Mouse (Mus musculus): ENCODE results near the gene Gm853. TPM values are rescaled to one million over a fixed set of nuclear protein-coding genes. Genes with fewer than 3 reads are reported as not detected.

The Gm853 gene
- polyA plus RNA-seq, 1 experiment from 2014 or later: not detected

DNA sequence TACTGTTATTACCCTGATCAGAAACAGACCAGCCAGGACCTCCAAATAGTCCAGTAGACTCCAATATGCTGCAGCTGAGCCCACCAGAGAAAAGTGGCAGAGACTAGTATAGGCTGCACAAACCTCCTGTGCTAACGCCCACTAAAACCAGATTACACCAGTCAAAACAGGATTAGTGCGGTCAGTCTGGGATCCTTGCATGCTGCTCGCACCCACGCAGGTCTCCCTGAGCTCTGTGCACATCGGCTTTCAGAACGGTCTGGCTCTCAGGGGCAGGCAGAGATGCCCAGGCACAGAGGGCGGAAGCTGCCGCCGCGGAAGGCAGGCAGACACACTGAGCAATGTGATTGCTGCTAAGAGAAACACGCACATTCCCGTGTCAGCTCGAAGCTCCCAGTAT lies 39.2 kb downstream of the Gm853 start:
- Histone ChIP-seq H3K27me3 (ENCODE audit: control insufficient read depth, insufficient read depth, low read depth, low read length) (no peaks in the 10 kb centered on the region), H3K9me3 (ENCODE audit: control insufficient read depth, low read length) (no peaks in the 10 kb centered on the region), H3K4me2 (ENCODE audit: low read depth, low read length) (no peak overlapping the region), H3K9ac (ENCODE audit: low read length) (no peak overlapping the region), H3K4me1 (replicated peaks; ENCODE audit: control insufficient read depth, insufficient read depth, low read length) (peaks cover 18% of the 10 kb centered on the region), H3K36me3 (ENCODE audit: control insufficient read depth, insufficient read depth, low read length) (no peaks in the 10 kb centered on the region), H3K4me3 (ENCODE audit: low read length) (no peak overlapping the region), H3K27ac (ENCODE audit: low read length) (no peak overlapping the region)
- no peak for ATAC-seq (ENCODE audit: low read depth)
- 55% methylated on average over 13 of the region's 13 CpGs for WGBS

DNA sequence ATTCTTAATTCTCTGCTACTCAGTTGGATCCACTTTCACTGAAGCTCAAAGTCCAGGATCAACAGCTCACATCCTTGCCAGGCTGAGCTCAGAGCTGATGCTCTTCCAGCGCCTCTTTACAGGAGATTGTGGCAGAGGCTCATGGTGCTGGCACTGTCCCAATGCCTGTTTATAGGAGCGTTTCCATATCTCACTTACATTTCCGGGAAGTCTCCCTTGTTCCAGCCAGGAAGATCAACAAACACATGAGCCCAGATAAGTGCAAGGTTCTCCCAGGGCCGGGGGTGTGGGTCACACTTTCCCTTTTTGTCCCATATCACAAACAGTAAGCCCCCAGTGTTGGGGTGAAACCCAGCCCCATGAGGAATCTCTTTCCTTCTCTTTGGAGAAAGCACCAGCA lies 40.3 kb downstream of the Gm853 start:
- H3K4me3 ChIP-seq (ENCODE audit: low read length): no peak overlapping the region
- 12% methylated on average over 4 of the region's 4 CpGs for WGBS
- H3K4me1 ChIP-seq (replicated peaks; ENCODE audit: control insufficient read depth, insufficient read depth, low read length): peaks cover 26% of the 10 kb centered on the region
- no peak overlapping the region; the same call in 1 of the 2 replicates for H3K4me2 ChIP-seq (ENCODE audit: low read depth, low read length)
- H3K27me3 ChIP-seq (ENCODE audit: control insufficient read depth, insufficient read depth, low read depth, low read length): no peaks in the 10 kb centered on the region
- H3K27ac ChIP-seq (ENCODE audit: low read length): no peak overlapping the region
- no peaks in the 10 kb centered on the region for H3K36me3 ChIP-seq (ENCODE audit: control insufficient read depth, insufficient read depth, low read length)
- no peaks in the 10 kb centered on the region for H3K9me3 ChIP-seq (ENCODE audit: control insufficient read depth, low read length)
- no peak overlapping the region for H3K9ac ChIP-seq (ENCODE audit: low read length)
- ATAC-seq (ENCODE audit: low read depth): no peak

DNA sequence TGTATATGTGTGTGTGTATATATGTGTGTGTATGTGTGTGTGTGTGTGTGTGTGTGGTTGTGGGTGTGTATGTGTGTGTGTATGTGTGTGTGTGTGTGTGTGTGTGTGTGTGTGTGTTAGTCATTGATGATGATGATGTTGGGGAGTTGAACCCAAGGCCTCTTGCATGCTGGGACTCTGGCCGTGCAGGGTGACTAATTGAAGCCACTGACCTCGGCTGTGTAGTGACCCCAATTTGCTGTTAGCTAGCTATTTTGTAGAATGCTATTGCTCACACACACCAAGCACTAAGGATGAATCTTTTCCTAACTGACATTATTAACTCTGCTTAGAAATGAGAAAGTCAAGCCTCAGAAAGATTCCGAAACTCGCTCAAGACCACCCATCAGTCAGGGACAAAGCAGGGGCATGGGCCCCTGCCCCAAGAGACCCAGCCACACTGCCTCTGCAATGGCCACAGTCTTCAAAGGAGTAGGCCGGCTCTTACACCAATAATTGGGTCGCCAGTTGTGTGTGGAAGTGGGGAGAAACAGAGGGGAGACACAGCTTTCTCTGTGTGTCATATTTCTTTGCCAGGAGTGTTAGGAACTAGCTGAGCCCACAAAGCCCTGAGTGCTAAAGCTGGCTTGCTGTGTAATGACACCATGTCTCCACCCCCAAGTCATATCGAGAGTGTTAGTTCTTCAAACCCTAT lies 41.1 kb downstream of the Gm853 start:
- no peak overlapping the region for H3K4me3 ChIP-seq (ENCODE audit: low read length)
- H3K27ac ChIP-seq (ENCODE audit: low read length): no peak overlapping the region
- no peak overlapping the region for H3K4me2 ChIP-seq (ENCODE audit: low read depth, low read length)
- no peaks in the 10 kb centered on the region for H3K36me3 ChIP-seq (ENCODE audit: control insufficient read depth, insufficient read depth, low read length)
- WGBS: 69% methylated on average over 7 of the region's 7 CpGs
- no peaks in the 10 kb centered on the region for H3K27me3 ChIP-seq (ENCODE audit: control insufficient read depth, insufficient read depth, low read depth, low read length)
- no peaks in the 10 kb centered on the region for H3K9me3 ChIP-seq (ENCODE audit: control insufficient read depth, low read length)
- no peak overlapping the region for H3K9ac ChIP-seq (ENCODE audit: low read length)
- ATAC-seq (ENCODE audit: low read depth): no peak
- H3K4me1 ChIP-seq (replicated peaks; ENCODE audit: control insufficient read depth, insufficient read depth, low read length): peaks cover 30% of the 10 kb centered on the region

DNA sequence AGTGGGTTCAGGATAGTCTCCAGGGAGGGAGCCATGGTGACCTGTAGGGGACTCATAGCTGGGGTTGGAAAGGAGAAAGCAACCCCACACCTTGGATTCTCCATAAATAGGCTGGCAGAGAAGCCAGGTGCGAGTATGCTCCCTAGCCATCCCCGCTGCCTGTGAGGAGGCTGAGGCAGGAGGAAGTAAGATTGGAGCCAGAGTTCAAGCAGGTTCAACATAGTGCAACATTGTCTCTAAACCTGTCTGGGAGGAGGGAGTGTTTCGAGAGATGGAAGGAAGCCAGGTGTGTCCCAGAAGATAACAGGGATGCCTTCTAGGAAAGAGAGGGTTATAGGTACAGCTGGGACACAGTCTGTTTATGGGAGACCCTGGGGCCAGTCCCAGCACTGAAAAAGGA lies 42.3 kb downstream of the Gm853 start:
- Histone ChIP-seq H3K27ac (ENCODE audit: low read length) (no peak overlapping the region), H3K4me1 (replicated peaks; ENCODE audit: control insufficient read depth, insufficient read depth, low read length) (peaks cover 42% of the 10 kb centered on the region)

DNA sequence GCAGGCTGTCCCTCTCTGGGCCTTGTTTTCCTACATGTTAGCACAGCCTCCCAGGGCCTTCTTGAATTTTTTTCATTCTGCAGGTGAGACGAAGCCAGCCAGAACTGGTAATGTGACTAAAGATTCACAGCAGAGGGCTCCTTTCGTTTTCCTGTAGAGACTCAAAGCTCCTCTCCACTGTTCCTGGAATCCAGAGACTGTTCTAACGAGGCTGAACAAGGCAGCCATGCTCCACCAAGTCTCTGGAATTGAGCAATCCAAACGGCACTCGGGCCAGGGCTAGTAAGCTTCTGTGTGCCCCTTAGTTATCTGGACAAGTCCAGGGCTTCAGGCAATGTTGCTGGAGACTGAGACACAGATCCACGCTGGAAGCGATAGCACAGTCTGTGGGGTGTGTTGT lies 44.7 kb downstream of the Gm853 start:
- 40% methylated on average over 7 of the region's 7 CpGs for WGBS
- Histone ChIP-seq H3K36me3 (ENCODE audit: control insufficient read depth, insufficient read depth, low read length) (no peaks in the 10 kb centered on the region), H3K4me3 (ENCODE audit: low read length) (no peak overlapping the region), H3K4me2 (ENCODE audit: low read depth, low read length) (no peak overlapping the region), H3K27ac (ENCODE audit: low read length) (peak overlapping the region; percentile 65), H3K9me3 (ENCODE audit: control insufficient read depth, low read length) (no peaks in the 10 kb centered on the region), H3K9ac (ENCODE audit: low read length) (peak overlapping the region; percentile 17; the same call in 1 of the 2 replicates), H3K4me1 (replicated peaks; ENCODE audit: control insufficient read depth, insufficient read depth, low read length) (peaks cover 56% of the 10 kb centered on the region), H3K27me3 (ENCODE audit: control insufficient read depth, insufficient read depth, low read depth, low read length) (no peaks in the 10 kb centered on the region)
- no peak for ATAC-seq (ENCODE audit: low read depth)

More for the DNA sequence above, 42.3 kb downstream of the Gm853 start:
- Histone ChIP-seq H3K4me3 (ENCODE audit: low read length) (no peak overlapping the region), H3K9ac (ENCODE audit: low read length) (no peak overlapping the region), H3K36me3 (ENCODE audit: control insufficient read depth, insufficient read depth, low read length) (no peaks in the 10 kb centered on the region), H3K9me3 (ENCODE audit: control insufficient read depth, low read length) (no peaks in the 10 kb centered on the region), H3K4me2 (ENCODE audit: low read depth, low read length) (no peak overlapping the region), H3K27me3 (ENCODE audit: control insufficient read depth, insufficient read depth, low read depth, low read length) (no peaks in the 10 kb centered on the region)
- WGBS: 73% methylated on average over 3 of the region's 3 CpGs
- no peak for ATAC-seq (ENCODE audit: low read depth)

DNA sequence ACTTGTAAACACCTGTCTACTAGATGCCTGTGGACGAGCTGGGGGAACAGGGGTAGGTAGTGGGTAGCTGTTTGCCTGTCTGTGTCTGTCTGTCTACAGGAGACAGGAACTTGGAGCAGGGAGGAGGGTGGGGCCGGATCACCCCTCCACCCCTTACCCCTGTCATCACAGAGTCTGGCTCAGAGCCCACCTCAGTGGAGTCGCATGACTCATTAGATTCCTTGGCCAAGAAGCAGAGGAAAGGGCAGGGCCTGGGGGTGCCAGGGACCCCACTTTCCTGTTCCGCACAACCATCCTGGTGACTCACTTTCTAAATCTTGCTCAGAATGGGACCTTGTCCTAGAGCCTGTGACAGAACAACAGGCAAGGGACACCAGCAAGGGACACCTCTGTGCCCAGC lies 45.1 kb downstream of the Gm853 start:
- peak; percentile 24; the same call in 1 of the 2 replicates for ATAC-seq (ENCODE audit: low read depth)
- no peaks in the 10 kb centered on the region for H3K27me3 ChIP-seq (ENCODE audit: control insufficient read depth, insufficient read depth, low read depth, low read length)
- 20% methylated on average over 4 of the region's 4 CpGs for WGBS
- H3K9ac ChIP-seq (ENCODE audit: low read length): peak overlapping the region; percentile 17; the same call in 1 of the 2 replicates
- H3K4me3 ChIP-seq (ENCODE audit: low read length): no peak overlapping the region
- peak overlapping the region; percentile 65 for H3K27ac ChIP-seq (ENCODE audit: low read length)
- 0 out of 2 replicates have a peak overlapping the region, but pooled peaks have one; percentile 7 for H3K4me2 ChIP-seq (ENCODE audit: low read depth, low read length)
- no peaks in the 10 kb centered on the region for H3K9me3 ChIP-seq (ENCODE audit: control insufficient read depth, low read length)
- H3K36me3 ChIP-seq (ENCODE audit: control insufficient read depth, insufficient read depth, low read length): no peaks in the 10 kb centered on the region
- H3K4me1 ChIP-seq (replicated peaks; ENCODE audit: control insufficient read depth, insufficient read depth, low read length): peaks cover 60% of the 10 kb centered on the region

DNA sequence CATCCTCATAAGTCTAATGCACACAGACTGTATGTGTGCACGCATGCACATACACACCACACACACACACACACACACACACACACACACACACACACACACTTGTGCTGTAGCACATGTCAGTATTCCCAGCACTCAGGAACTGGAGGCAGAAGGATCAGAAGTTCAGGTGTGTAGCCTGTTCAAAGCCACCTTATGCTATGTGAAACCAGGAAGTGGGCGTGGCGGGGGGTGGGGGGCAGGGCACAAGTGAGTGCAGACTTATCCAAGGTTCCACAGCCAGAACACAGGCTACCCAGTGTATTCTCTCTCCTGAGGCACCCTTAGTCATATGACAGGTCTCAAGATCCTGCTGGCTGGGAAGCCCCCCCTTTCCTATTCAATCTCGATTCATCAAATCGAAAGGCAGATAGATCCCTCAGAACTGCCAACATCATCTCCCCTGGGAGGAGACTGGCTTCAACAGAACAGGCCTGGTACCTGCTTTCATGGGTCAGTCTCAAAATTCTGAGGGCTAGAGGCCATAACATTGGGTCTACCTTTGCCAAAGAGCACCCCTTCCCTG lies 46.0 kb downstream of the Gm853 start:
- 56% methylated on average over 5 of the region's 5 CpGs for WGBS
- no peak for ATAC-seq (ENCODE audit: low read depth)
- H3K4me1 ChIP-seq (replicated peaks; ENCODE audit: control insufficient read depth, insufficient read depth, low read length): peaks cover 64% of the 10 kb centered on the region
- no peaks in the 10 kb centered on the region for H3K9me3 ChIP-seq (ENCODE audit: control insufficient read depth, low read length)
- H3K27me3 ChIP-seq (ENCODE audit: control insufficient read depth, insufficient read depth, low read depth, low read length): no peaks in the 10 kb centered on the region
- no peak overlapping the region for H3K4me2 ChIP-seq (ENCODE audit: low read depth, low read length)
- H3K27ac ChIP-seq (ENCODE audit: low read length): peak overlapping the region; percentile 32; the same call in 1 of the 2 replicates
- H3K36me3 ChIP-seq (ENCODE audit: control insufficient read depth, insufficient read depth, low read length): no peaks in the 10 kb centered on the region
- no peak overlapping the region for H3K4me3 ChIP-seq (ENCODE audit: low read length)
- no peak overlapping the region for H3K9ac ChIP-seq (ENCODE audit: low read length)

DNA sequence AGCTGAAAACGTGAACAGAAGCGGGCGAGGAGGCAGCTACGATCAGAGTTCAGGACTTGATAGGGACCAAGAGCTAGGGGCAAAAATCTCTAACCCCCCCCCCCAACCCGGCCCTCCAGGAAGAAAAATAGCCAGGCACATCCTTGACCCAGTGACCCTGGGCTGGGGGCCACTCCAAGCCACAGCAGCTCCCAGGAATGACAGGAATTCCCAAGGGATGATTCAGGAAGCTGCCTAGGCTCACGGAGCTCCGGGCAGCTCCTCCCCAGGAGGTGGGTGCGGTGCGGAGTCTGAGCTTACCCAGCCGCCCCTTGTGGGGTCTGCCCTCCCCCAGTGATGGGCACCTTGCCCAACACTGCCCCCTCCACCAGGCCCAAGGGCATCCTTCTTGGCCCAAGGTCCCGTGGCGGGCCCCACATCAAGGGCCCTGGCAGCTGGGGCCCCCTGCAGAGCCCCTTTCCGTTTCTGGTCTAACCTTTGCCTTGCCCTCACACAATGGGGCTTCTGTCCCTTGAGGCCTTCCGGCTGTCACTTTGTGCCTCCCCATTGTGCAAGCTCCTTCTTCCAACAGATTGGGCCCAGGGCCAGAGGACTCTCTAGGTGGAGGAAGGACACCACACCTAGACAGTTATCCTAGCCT lies 47.0 kb downstream of the Gm853 start, which contains the start of gene Tinagl1:
TSS of gene Tinagl1 (minus strand) at position 51 of the 640 bp plus-strand sequence.
- Histone ChIP-seq H3K36me3 (ENCODE audit: control insufficient read depth, insufficient read depth, low read length) (no peaks in the 10 kb centered on the region), H3K27ac (ENCODE audit: low read length) (peak within 1 kb of the TSS; percentile 91), H3K27me3 (ENCODE audit: control insufficient read depth, insufficient read depth, low read depth, low read length) (no peaks in the 10 kb centered on the region), H3K9ac (ENCODE audit: low read length) (peak within 1 kb of the TSS; percentile 69), H3K4me2 (ENCODE audit: low read depth, low read length) (peak within 1 kb of the TSS; percentile 64), H3K9me3 (ENCODE audit: control insufficient read depth, low read length) (no peaks in the 10 kb centered on the region), H3K4me3 (ENCODE audit: low read length) (peak within 1 kb of the TSS; percentile 50), H3K4me1 (replicated peaks; ENCODE audit: control insufficient read depth, insufficient read depth, low read length) (peaks cover 67% of the 10 kb centered on the region)
- peak; percentile 34 for ATAC-seq (ENCODE audit: low read depth)
- WGBS: 4% methylated on average over 10 of the region's 14 CpGs

DNA sequence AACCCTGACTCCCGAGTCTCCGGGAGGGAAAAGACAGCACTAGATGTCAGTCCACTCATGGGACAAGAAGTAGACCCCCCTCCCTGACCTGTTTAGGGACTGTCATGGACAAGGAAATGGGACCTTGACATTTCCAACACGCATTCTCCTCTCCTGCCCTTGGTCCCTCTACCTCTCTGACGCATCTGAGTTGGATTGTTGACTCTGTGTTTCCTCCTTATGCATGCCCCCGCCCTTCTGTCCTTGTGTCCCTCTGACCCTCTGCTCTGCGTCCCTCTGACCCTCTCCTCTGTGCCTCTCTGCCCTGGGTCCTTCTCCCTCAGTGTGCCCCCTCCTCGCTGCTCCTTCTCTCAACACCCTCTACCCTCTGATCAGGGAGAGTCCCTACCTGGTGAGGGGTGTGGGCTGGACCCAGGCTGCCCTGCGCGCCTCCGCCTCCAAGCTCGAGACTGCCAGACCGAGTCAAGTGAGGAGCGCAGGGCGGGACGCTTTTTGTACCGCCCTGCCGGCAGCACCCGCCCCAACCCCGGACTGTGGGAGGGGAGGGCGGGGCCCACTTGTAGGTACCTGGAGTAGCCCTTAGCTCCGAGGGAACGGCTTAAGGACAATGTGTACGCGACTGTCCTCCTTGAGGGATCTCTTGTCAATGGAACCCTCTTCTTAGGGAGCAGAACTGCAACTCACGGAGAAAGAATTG lies 47.7 kb downstream of the Gm853 start:
- peak overlapping the region; percentile 50 for H3K4me3 ChIP-seq (ENCODE audit: low read length)
- no peaks in the 10 kb centered on the region for H3K9me3 ChIP-seq (ENCODE audit: control insufficient read depth, low read length)
- peak overlapping the region; percentile 69 for H3K9ac ChIP-seq (ENCODE audit: low read length)
- peak overlapping the region; percentile 64 for H3K4me2 ChIP-seq (ENCODE audit: low read depth, low read length)
- H3K27me3 ChIP-seq (ENCODE audit: control insufficient read depth, insufficient read depth, low read depth, low read length): no peaks in the 10 kb centered on the region
- H3K27ac ChIP-seq (ENCODE audit: low read length): peak overlapping the region; percentile 91
- ATAC-seq (ENCODE audit: low read depth): peak; percentile 80
- peaks cover 67% of the 10 kb centered on the region for H3K4me1 ChIP-seq (replicated peaks; ENCODE audit: control insufficient read depth, insufficient read depth, low read length)
- WGBS: 2% methylated on average over 25 of the region's 25 CpGs
- no peaks in the 10 kb centered on the region for H3K36me3 ChIP-seq (ENCODE audit: control insufficient read depth, insufficient read depth, low read length)
